Mouse (Mus musculus) retina, postnatal 7 days (tissue): ENCODE measurements at regions not wholly inside any gene's neighbourhood (a gene's known extent, or its start where the extent isn't known, plus 50 kb on each side); places are given as distances from the start of the nearest gene placed in this dataset.

Experiments used
- DNase-seq: peaks from one replicate; pipeline ENCODE4 v3.0.0-alpha.2; 2012; ENCODE audit warnings: low read depth, low spot score

DNA sequence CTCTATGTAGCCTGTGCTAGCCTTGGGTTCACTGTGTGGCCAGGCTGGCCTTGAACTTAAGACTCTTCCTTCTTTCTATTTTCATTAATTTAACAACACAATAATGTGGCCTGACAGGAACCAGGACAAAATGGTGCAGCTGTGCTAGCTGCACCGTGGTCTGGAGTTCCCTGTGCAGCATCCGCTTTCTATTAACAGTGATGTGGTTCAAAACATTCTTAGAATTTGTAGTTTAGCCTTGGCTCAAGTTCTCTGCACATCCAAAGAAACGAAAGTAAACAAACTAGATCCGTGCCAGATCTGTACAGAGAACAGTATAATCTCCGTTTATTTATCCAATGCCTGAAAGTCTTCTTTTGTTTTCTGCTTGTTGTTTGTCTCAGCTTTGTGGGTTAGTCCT is 88.5 kb downstream of the Irx1 start:
- DNase-seq, result no peak

DNA sequence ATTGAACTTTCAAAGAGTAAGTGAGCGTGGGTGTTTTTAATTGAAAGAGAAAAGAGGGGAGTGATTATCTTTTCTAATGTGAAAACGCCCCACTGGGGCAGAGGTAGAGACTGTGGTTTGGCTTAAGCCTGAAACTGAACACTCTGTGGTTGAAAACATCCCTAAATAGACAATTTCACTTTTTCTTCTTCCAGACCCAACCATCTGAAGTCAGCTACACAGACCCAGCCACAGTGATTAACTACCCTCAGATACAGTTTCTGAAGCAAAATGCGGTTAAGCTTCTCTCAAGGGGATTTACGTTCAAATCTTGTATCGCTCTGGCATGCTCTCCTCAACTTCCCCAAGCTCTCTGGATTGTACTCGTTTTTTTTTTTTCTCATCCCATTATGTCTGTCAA is 94.8 kb downstream of the Irx1 start:
- no peak for DNase-seq

DNA sequence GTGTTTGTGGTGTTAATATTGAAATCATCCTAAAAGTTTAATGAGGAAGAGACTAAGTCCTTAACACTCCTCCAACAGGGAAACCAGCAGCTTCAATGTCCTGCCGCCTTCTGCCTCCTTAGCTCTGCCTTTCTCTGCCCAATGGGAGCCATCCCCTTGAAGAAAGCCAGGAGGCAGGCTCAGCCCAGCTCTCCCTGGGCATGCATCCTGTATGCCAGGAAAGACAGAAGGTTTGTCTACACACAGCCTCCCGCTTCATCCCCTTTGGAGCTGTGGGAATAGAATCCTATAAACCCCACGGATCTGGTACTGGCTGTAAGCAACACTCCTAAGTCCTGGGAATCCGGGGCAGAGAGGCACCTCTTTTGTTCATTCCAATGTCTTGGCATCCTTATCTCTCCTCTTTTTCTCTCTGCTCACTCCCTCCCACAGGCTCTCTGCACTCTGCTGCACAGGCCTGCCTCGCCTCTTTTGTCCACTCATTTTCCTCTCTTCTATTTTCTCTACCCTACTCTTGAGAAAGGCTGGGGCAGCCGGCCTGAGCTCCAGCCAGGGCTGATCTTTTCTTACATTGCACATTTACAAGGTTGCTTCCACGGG is 110.0 kb downstream of the Irx1 start:
- no peak for DNase-seq

DNA sequence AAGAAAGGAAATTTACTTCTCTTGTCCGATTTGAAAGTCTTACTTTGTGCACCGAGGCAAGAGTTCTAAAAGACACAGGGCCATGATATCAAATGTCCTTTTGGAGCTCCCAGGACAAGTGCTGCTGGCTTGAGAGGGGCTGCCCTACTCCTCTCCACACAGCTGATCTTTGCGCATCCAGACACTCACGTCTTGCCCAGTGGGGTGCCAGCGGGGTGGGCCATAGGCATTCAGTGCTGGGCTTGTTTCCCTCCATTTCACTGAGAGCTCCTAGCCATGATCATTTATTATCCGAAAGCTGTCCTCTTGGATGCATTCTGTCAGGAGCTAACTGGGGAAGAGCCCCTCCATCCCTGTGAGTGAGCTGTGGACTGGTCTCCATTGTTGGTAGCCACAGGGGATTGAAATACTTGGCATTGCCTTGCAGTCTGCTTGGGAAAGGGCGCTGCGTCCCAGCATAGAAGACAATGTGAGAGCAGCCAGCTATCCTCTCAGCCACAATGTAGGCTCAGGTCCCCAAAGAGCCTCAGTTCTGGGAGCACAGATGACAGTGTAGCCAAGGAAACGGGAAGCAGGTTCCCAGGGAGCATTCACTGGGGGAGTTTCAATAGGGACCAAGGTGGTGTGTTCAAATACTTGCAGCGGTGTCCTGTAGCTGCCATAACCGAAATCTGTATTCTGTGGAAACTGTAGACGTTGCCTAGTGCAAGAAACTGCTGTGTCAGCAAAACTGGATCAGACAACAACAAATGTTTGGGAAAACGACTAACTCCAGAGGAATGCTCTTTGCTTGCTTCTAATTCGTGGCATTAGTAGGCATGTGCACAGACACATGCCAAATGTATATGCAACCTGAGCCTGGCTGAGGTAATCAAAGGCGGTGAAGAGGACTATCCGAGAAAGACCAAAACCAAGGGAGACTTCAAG is 159.2 kb downstream of the Irx1 start:
- DNase-seq, result no peak

DNA sequence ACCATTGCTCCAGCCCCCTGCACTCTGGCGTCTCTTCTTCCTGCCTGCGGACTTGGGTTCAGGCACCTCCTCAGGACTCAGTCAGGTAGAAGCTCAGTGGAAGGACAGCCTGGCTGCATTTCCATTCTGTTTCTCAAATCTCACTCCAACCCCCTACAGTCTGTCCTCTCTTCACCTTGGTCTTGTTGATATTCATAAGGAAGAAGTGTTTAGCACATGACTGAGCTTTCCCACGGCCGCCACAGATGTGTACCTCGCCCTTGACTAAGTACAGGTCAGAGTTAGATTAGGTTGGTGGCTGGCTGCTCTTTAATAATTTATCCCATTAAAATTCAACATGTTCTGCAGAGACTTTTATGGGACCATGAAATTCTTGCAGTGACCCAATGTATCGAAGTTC is 165.2 kb downstream of the Irx1 start:
- DNase-seq, result no peak

DNA sequence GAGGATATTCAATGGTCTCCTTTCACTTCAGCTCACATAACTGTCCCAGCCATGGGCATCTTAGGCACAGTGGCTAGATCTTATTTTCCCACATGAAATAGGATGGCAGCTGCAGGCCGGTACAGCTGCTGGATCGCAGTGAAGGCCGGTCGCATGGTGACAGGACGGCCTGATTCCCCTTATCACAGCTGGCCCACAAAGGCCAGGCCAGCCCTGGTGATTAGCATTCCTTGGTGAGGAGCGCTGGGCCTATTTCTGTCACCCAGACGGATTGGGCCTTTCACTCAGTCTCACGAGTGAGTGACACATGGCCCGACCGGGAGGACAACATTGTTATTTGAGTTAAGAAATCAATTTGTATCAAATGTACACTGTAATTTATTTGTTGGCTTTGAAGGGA is 178.8 kb downstream of the Irx1 start:
- no peak for DNase-seq

DNA sequence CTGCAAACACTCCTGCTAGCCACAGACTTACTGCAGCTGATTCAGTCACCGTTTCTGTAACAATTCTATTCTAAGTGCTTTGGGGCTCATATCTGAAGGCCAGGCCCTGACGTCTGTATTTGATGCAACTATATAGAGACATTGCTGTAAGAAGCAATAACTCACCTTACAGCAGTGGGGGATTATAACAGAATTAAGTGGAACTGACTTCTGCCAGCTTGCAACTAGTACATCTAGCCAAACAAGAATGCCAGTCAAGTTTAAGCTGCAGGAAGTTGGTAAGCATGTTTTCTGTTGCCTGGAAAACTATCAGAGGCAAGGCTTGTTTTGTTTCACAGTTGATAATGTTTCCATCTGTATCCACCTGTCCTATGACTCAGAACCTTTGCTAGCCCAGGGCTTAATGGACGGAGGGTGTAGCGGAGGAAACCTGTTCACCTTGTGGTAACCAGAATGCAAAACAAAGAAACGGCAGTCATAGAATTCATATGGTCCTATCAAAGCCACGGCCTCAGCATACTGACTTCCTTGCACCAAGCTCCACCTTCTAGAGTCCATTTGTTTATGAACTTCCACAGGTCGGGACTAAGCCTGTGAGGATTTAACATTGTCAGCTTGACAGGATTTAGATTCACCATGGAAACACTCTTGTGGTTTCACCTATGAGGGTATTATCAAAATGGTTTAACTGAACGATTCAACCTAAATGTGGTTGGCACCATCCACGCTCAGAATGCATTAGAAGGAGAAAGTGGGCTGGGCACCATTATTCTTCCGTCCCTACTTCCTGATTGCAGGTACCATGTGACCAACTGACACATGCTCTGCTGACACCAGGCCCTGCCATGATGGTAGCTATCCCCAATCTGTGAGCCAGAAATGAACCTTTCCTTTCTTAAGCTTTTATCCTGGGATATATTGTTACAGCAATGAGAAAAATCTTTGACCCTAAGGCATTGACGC is 216.2 kb downstream of the Irx1 start:
- no peak for DNase-seq

DNA sequence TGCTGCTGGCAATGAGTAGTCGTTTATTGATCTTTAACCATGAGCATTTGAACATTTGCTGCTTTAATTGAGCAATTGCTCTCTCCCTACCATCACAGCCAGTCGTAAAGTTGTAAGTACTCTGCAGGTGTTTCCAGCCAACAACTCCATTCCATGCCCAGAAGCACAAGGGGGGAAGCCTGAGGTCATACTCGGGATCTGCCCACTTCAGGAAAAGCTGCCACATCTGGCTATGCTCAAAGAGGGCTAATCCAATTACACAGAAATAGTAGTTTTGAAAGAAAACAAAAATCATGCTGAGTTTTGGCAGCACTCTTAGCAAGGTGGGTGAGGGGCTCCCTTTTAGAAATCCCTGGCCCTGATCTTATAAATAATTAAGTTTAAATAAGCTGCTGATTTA is 217.0 kb downstream of the Irx1 start:
- no peak for DNase-seq

DNA sequence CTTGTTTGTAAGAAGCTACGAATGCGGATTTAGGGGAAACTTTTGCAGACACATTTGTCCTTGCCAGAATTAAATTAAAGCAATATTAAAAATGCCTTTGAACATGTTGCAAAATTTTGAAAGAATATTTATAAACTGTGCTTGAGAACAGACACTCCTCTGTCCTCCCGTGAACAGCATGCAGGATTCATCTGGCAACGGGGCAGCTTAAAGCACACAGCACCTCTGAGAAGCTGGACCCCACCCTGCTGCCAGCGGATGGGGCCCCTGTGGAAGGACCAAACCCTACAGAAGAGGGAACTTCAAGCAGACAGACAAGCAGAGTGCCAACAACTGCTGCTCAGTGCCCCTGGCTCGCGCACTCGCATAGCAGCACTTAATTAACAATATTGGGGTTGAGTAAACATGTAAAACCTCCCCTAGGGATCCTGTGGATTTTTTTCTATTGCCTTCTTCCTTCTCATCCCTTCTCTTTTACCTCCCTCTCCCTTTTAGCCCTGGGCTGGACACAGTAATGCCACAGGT is 226.6 kb downstream of the Irx1 start:
- no peak for DNase-seq

DNA sequence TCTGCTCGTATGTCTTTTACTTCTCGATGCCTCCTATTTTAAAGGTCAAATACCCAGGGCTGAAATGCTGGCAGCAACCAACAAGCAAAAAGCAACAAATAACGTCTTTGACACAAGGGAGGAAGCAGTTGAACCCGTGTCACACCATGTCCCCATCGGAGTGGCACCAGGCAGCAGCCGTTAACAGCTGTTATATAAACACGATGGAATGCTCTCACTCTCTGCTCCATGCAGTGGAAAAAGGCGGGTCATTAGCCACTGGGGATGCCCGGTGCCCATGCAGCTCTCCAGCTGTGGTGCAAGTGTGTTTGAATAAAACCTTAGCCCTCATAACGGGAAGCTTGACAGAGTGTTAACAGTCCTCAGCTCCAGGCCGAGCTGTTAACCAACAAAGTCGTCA is 229.3 kb downstream of the Irx1 start:
- DNase-seq, result no peak

DNA sequence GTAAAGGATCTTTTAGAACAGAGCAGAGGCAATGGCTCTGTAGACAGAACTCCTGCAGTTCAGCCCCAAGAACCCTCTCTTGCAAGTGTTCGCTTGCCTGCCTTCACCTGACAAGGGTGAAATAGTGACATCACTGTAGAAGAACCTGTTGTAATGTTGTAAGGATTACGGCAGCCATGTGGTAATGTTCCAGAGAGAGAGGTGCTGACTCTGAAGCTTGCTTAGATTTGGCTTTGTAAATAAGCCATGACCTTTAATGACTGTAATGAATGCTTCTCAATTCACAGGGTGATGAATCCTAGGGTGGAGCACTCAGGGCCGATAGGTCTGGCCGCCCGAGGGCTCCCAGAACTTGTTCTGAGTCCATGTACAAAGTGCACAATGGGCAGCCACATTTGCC is 230.2 kb downstream of the Irx1 start:
- no peak for DNase-seq

DNA sequence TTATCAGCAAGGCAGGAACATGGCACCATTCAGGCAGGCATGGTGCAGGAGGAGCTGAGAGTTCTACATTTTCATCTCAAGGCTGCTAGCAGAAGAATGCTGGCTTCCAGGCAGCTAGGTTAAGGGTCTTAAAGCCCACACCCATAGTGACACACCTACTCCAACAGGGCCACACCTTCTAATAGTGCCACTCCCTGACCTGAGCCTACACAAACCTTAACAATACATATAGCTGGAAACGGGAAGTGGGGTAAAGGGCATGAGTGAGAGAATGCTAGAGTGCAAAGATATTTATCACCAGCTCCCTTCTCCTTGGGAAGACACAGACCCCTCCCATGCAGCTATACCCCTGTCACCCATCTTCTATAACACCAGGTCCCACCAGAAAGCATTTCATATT is 230.6 kb downstream of the Irx1 start:
- DNase-seq, result no peak

DNA sequence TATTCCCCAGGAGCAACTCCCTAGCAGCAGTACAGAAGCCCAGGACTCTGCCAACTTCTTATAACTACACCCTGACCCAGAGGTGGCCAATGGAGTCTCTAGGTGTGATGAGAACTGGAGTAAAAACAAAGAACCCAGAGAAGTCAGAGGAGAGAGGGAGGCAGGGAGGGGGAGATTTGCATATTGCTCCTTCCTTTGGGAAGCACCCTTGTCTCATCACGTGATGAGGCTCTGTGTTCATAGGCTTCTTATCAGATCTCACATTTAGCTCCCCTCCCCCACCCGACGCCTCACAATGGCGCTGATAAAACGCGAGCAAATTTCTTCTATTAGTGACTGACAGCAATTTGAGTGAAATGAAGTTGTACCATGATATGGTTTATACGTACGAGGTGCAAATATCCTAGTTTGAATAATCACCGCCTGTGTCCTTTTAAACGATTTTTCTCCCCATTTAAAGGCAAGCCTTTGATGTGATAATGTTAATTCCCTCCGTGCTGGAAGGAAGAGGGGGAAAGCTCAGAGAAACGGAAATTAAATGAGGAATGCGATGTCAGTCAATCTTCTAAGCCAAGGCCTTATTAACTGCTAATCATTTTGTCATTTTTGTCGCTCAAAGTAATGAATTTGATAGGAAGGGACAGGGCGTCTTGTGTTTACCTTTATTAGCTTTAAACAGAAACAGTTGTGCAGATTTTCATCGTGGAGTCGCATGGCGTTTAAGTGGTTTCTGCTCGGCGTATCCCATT is 273.3 kb downstream of the Irx1 start:
- no peak for DNase-seq

DNA sequence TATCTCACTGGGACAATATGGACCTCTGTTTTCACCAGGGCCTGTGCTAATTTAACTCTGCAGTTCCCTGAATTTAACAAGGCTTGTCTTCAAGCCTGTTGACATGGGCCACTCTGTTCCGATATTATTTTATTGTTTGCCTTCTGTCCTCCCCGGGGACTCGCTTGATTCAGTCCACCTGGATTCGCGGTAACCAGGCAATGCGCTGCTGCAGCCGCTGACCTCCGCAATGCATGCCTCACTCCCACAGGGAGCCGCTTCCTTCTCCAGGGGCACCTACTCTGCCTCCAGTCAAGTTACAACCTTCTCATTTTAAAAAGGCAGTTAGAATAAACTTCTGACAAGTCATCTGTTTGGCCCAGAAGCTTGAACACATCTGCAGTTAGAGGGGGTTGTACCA is 274.3 kb downstream of the Irx1 start:
- DNase-seq, result no peak

DNA sequence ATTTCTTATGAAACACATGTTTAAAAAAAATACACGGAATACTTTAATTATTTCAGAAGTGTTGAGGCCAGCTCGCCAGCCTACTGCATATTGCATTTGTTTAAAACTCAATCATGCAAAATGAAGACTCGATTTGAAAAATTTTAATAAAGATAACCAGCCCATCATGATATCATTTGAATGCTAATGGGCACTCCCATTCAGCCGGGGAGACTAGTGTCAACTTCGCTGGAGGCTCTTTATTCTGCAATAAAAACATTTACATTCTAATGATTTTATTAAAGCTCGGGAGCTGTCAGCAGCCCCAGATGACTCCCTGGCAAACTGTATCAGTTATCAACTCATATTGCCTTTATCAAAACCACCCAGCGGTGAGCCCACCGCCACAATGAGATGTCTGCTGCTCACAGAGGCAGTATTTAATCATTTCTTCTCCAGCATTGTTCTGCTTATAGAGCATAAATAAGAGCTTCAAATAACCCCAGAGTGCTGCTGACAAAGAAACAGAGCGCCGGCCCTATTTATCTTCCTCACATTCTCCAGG is 287.4 kb downstream of the Irx1 start:
- DNase-seq, result no peak

DNA sequence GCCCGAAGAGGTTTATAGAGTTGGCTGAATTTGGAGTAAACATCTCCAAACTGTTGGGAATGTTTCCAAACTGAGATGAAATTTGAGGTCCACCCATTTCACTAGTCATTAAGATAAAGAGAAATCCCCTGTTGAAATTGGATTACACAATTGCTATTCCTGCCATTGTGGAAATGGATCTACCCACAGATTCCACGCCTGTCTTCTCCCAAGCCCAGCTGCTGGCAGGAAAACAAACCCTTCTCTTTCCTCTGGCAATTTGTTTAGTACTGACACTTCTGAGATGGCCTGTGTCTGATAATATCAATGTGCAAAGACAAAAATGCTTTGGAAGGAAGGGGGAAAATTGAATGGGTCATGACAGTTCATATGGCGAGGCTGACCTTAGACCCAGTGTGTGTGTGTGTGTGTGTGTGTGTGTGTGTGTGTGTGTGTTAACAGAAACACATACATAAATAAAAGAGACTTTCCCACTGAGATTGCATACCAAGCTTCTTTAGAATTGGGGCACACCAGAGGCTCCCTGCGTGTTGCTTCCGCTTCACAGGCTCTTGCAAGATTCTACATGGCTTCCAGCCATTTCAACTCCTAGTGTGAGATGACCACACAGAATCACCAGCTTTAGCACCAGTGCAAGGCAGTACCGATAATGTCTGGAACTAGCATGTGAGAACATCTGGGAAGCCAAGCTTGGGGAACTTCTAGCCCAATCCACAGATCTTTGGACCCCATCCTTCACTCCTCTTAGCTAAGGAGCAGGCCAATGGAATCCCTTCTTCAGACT is 293.4 kb downstream of the Irx1 start:
- no peak for DNase-seq

DNA sequence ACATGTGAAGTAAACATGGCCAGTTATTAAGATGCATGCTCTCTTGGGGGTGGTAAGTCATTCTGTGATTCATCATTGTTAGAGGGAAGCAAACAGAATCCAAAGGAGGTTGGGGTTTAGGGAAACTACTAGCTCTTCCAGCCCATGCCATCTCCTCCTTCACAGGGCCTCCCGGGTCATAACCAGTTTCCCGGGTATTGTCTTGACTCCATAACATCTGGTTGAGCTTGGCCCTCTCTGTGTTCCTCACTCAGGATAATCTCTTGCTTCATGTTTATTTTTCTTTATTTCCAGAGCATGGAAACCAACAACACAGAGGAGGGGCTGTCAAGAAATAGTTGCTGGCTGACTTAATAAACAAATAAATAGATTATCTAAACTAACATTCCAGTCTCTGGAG is 295.3 kb downstream of the Irx1 start:
- DNase-seq, result no peak

DNA sequence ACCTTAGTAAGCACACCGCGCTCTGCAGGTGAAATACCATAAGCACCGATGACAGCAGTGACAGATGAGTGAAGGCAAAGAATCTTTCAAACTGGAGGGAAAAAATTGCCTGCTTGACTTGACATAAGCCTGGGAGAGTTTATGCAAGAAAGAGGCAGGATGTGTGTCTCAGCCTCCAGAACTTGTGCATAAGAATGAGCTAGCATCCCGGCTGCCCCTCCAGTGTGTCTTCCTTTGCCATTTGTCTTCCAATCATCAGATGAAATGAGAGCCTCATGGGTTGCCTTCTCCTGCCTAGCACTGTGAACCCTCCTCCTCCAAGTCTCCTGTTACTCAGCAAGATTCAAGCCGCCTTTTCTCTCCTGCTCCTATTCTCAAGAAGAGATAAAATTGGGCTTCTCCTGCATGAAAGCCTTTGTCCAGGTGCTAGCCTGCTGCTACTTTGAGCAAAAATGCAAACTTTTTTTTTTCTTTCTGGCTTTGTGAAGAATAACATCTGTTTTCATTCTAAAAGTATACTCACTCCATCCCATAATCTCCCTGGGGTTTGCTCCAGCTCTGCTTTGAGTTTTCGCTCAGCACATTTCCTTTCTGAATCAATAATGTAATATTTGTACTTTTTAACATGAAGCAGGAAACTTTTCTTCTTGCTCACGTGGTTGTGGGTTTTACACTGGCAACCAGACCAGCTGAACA is 298.2 kb downstream of the Irx1 start:
- DNase-seq, result no peak

DNA sequence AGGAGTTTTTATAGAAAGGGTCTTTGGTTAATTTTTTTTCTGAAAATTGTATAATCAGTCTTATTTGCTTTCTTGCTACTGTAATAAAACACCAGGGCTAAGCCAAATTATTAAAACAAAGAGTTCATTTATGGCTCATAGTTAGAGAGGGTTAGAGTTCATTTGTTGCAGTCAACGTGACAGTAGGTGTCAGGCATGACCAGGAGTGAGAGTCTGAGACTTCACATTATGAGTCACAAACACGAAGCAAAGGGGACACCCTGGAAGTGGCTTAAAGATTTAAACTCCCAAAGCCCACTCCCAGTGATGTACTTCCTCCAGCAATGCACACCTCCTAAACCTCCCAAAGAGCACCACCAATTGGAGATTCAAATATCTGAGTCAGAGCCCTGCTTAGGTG is 305.6 kb downstream of the Irx1 start:
- DNase-seq, result no peak
